Mouse (Mus musculus): ENCODE results near the gene Cyp2c70. TPM values are rescaled to one million over a fixed set of nuclear protein-coding genes. Genes with fewer than 3 reads are reported as not detected.
A peak's percentile ranks its signal among the peaks of the same experiment; 100 is the strongest.
"Not testable (repeated sequence)": the region's sequence is repeated elsewhere in the genome, so short reads cannot be mapped to it uniquely, and the experiment has no call there.

The Cyp2c70 gene
- polyA plus RNA-seq (2016; fragmentation: Nextera tagmentation; extraction: Ambion mirVana) = not detected in 2 replicates

- H3K27me3 ChIP-seq (ENCODE audit: low read depth, poor library complexity, severe bottlenecking) = no peaks in the 10 kb centered on the region
- H3K4me1 ChIP-seq = no peaks in the 10 kb centered on the region
- no peak for DNase-seq (ENCODE audit: low spot score)
- no peaks in the 10 kb centered on the region for H3K36me3 ChIP-seq
- H3K9me3 ChIP-seq (replicated peaks) = no peaks in the 10 kb centered on the region
- no peak within 1 kb of the TSS for H3K4me3 ChIP-seq
- no peak within 1 kb of the TSS for H3K27ac ChIP-seq (replicated peaks)
- 81% methylated on average over 5 of the region's 5 CpGs for WGBS
Measured at GRCm38 (mm10) chr19:40187160-40187559, at the start of gene Cyp2c70. Gene Cyp2c70 (minus strand): TSS chr19:40187333.

DNA sequence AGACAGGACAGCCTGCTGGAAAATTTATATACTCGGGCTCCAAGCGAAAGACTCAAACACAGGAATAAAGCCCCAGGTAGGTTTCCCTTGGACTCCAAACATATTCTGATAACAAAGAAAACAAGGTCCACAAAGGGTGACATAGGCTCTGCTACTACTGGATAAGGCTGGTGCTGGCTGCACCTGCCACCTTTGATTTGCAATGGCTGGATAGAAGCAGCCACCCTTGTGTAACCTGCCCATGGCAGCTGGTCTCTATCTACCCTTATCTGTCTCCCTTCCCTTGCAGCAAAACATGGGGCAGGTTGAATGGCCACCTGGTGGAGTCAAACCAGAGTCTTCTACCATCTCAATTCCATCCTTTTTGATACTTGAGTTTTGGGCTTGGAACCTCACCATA is 45.4 kb upstream of the Cyp2c70 start:
- H3K36me3 ChIP-seq = 0 out of 2 replicates have a peak, but pooled peaks cover 4% of the 10 kb centered on the region
- no peak for DNase-seq (ENCODE audit: low spot score)
- H3K27ac ChIP-seq (replicated peaks) = no peak overlapping the region
- H3K4me1 ChIP-seq = no peaks in the 10 kb centered on the region
- 94% methylated on average over 2 of the region's 2 CpGs for WGBS
- no peak overlapping the region for H3K4me3 ChIP-seq
- no peaks in the 10 kb centered on the region for H3K27me3 ChIP-seq (ENCODE audit: low read depth, poor library complexity, severe bottlenecking)
- no peaks in the 10 kb centered on the region for H3K9me3 ChIP-seq (replicated peaks)

GRCm38 (mm10) chr19:40231825-40232541 is 44.9 kb upstream of the Cyp2c70 start:
- Histone ChIP-seq H3K9me3 (replicated peaks) (no peaks in the 10 kb centered on the region), H3K27me3 (ENCODE audit: low read depth, poor library complexity, severe bottlenecking) (no peaks in the 10 kb centered on the region), H3K4me3 (no peak overlapping the region), H3K27ac (replicated peaks) (no peak overlapping the region), H3K36me3 (0 out of 2 replicates have a peak, but pooled peaks cover 4% of the 10 kb centered on the region), H3K4me1 (no peaks in the 10 kb centered on the region)
- WGBS = 74% methylated on average over 7 of the region's 7 CpGs
- no peak for DNase-seq (ENCODE audit: low spot score)

DNA sequence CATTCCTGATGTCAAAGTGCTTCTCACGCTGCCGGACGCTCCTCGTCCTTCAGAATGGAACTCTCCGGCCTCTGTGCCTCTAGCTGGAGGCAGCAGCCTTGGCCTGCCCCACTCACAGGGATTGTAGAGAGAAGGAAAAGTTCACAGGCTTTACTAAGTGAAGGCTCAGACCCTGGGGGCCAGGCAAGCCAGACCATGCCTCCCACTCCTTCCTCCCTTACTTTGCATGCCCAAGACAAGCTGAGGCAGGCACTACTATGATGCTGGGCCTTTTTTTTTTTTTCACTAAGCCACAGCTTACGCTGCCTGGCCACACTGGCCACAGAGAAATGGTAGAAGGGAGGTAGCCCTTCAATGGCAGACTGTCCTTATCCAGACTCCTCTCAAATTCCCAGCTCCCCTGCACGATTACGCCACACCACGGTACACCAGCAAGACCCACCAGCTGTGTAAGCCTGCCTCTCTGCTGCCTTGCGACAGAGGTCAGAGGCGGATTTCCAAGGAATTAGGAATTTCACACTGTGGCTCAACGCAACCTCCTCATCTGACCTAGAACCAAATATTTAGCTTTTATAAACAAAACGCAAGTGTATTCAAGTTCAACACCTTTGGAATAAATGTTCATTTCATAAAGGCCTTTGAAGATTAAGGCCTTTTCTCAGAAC is 44.1 kb upstream of the Cyp2c70 start:
- Histone ChIP-seq H3K36me3 (0 out of 2 replicates have a peak, but pooled peaks cover 4% of the 10 kb centered on the region), H3K9me3 (replicated peaks) (no peaks in the 10 kb centered on the region), H3K4me3 (no peak overlapping the region), H3K27me3 (ENCODE audit: low read depth, poor library complexity, severe bottlenecking) (no peaks in the 10 kb centered on the region), H3K4me1 (no peaks in the 10 kb centered on the region), H3K27ac (replicated peaks) (no peak overlapping the region)
- 87% methylated on average over 13 of the region's 13 CpGs for WGBS
- no peak for DNase-seq (ENCODE audit: low spot score)

DNA sequence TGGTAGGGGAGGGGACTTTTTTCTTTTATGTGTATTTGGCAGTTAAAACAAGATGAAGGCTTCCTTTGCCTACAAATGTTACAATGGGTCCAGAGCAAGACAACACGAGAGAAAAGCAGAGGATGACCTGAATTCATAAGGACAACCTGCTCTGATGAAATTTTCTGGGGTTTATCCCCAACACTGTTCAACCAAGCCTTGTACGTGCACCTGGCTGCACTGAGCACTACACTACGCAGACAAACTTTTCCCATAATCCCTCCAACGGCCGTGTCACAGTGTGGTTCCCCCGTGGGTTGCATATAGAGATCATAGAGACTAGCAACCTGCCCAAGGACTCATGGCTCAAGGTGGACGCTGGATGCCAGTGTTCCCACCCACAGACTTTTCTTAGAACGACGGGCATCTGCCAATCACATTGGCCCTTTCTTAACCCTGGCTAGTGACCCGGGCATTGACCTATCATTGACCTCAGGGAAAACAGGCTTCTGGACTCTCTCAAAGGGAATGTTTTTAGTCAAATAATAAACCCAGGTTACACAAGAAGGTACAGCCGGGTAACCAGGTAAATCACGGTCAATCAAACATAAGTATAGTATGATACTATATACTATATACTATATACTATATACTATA is 39.5 kb upstream of the Cyp2c70 start:
- 89% methylated on average over 12 of the region's 12 CpGs for WGBS
- no peak for DNase-seq (ENCODE audit: low spot score)
- Histone ChIP-seq H3K27me3 (ENCODE audit: low read depth, poor library complexity, severe bottlenecking) (no peaks in the 10 kb centered on the region), H3K4me3 (no peak overlapping the region), H3K9me3 (replicated peaks) (no peaks in the 10 kb centered on the region), H3K4me1 (no peaks in the 10 kb centered on the region), H3K36me3 (peaks cover 6% of the 10 kb centered on the region; the same call in 1 of the 2 replicates), H3K27ac (replicated peaks) (no peak overlapping the region)

DNA sequence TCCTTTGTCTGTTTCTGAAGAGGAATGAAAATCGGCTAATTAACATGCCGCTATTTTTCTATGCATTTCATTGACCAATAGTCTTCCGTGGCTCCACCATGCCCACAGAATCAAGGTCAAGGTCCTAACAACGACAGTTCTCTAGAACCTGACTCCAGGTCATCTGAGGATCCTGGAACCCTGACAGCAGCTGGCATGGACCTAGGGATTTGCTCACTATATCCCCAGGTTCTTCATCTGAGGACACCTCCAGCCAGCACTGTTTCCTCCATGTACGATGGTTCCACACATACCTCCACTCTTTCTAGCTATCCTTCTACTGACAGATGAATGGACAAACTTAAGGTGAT is 38.6 kb upstream of the Cyp2c70 start:
- H3K4me3 ChIP-seq = no peak overlapping the region
- no peaks in the 10 kb centered on the region for H3K4me1 ChIP-seq
- no peak overlapping the region for H3K27ac ChIP-seq (replicated peaks)
- H3K36me3 ChIP-seq = peaks cover 6% of the 10 kb centered on the region; the same call in 1 of the 2 replicates
- H3K9me3 ChIP-seq (replicated peaks) = no peaks in the 10 kb centered on the region
- no peak for DNase-seq (ENCODE audit: low spot score)
- 73% methylated on average over 5 of the region's 5 CpGs for WGBS
- H3K27me3 ChIP-seq (ENCODE audit: low read depth, poor library complexity, severe bottlenecking) = no peaks in the 10 kb centered on the region

GRCm38 (mm10) chr19:40225102-40225760 is 38.1 kb upstream of the Cyp2c70 start:
- peak; percentile 57 for DNase-seq (ENCODE audit: low spot score)
- Histone ChIP-seq H3K27me3 (ENCODE audit: low read depth, poor library complexity, severe bottlenecking) (no peaks in the 10 kb centered on the region), H3K4me3 (no peak overlapping the region), H3K9me3 (replicated peaks) (no peaks in the 10 kb centered on the region), H3K4me1 (no peaks in the 10 kb centered on the region), H3K27ac (replicated peaks) (no peak overlapping the region), H3K36me3 (peaks cover 4% of the 10 kb centered on the region; the same call in 1 of the 2 replicates)
- 65% methylated on average over 5 of the region's 5 CpGs for WGBS

DNA sequence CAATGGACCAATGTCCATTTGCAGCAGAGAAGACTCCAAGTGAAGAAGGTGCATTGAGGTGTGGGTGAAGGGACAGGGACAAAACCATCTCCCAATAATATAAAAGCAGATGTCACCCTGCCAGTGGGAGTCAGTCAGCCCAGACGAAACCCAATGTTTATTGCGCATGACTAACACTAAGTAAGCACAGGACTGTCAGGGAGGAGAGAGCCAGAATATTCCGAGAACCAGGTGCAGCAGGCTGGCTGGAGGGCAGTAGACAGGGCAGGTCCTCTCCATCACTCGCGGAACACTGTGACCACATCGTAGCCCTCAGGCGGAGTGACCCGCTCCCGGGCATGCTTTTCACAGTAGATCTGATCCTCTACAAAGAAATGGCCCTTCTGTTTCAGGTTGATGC is 35.2 kb upstream of the Cyp2c70 start:
- not testable (repeated sequence) for DNase-seq (ENCODE audit: low spot score); H3K9me3 ChIP-seq (replicated peaks); H3K4me1 ChIP-seq; H3K27ac ChIP-seq (replicated peaks); H3K27me3 ChIP-seq (ENCODE audit: low read depth, poor library complexity, severe bottlenecking); H3K4me3 ChIP-seq; H3K36me3 ChIP-seq
- WGBS = 95% methylated on average over 9 of the region's 9 CpGs

DNA sequence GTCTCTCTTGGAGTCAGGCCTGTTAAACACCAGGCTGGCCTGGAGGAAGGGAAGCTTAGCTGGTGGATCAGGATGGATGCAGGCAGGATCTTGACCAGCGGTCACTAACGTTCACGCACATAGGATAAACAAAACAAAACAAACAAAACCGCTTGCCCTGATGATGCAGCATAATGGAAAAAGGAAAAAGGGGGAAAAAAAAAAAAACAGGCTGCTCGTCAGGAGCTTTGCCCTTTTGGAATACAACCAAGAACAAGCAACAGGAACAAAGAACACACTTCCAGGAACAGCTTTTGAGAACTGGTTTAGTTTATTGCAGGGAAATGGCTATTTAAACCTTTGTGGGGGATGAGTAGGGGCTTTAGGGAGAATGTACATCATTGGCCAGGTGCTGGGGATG is 33.7 kb upstream of the Cyp2c70 start:
- WGBS = 83% methylated on average over 5 of the region's 5 CpGs
- Histone ChIP-seq H3K4me1 (no peaks in the 10 kb centered on the region), H3K27ac (replicated peaks) (no peak overlapping the region), H3K27me3 (ENCODE audit: low read depth, poor library complexity, severe bottlenecking) (no peaks in the 10 kb centered on the region), H3K9me3 (replicated peaks) (no peaks in the 10 kb centered on the region), H3K36me3 (peaks cover 2% of the 10 kb centered on the region; the same call in 1 of the 2 replicates), H3K4me3 (no peak overlapping the region)
- no peak for DNase-seq (ENCODE audit: low spot score)

DNA sequence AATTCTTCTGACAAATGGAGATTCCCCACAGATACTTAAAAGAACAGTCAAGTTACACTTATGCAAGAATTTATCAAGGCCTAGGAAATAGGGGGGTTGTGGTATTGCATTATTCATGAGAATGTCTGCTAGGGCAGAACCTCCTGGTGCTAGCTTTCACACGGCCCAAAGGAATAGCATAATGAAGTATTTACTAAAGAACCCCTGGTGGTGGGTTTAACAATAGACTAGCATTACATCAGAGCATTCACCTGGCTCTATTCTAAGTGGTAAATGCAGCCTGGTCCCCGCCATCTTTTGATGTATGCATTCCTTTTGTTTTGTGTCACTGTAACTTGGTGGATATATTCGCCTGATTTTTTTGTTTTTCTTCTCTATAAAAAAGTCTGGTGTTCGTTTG is 15.8 kb upstream of the Cyp2c70 start:
- not testable (repeated sequence) for H3K4me1 ChIP-seq; H3K4me3 ChIP-seq; DNase-seq (ENCODE audit: low spot score); H3K27ac ChIP-seq (replicated peaks); H3K9me3 ChIP-seq (replicated peaks); H3K36me3 ChIP-seq; H3K27me3 ChIP-seq (ENCODE audit: low read depth, poor library complexity, severe bottlenecking)
- 68% methylated on average over 4 of the region's 4 CpGs for WGBS

GRCm38 (mm10) chr19:40190596-40190995 is 3.5 kb upstream of the Cyp2c70 start:
- Histone ChIP-seq H3K27me3 (ENCODE audit: low read depth, poor library complexity, severe bottlenecking) (no peaks in the 10 kb centered on the region), H3K27ac (replicated peaks) (no peak overlapping the region), H3K9me3 (replicated peaks) (no peaks in the 10 kb centered on the region), H3K36me3 (no peaks in the 10 kb centered on the region), H3K4me3 (no peak overlapping the region), H3K4me1 (no peaks in the 10 kb centered on the region)
- DNase-seq (ENCODE audit: low spot score) = no peak
- WGBS = 93% methylated on average over 10 of the region's 10 CpGs

- Histone ChIP-seq H3K4me3 (no peak overlapping the region), H3K27me3 (ENCODE audit: low read depth, poor library complexity, severe bottlenecking) (no peaks in the 10 kb centered on the region), H3K27ac (replicated peaks) (no peak overlapping the region), H3K4me1 (no peaks in the 10 kb centered on the region), H3K9me3 (replicated peaks) (no peaks in the 10 kb centered on the region), H3K36me3 (no peaks in the 10 kb centered on the region)
- DNase-seq (ENCODE audit: low spot score) = no peak
- 92% methylated on average over 5 of the region's 5 CpGs for whole genome bisulfite sequencing
Measured at GRCm38 (mm10) chr19:40183600-40183999, 3.5 kb downstream of the Cyp2c70 start.
